Mouse (Mus musculus) kidney, postnatal 36 days (tissue): ENCODE data around the gene Klra2.
"Not testable (repeated sequence)": the region's sequence is repeated elsewhere in the genome, so short reads cannot be mapped to it uniquely, and the experiment has no call there.

ENCODE experiments used
- DNase-seq, 2 experiments: peaks; one replicate each; pipeline ENCODE4 v3.0.0; 2021 to 2022; ENCODE audit warnings: mixed read lengths in 2 of 2

Gene Klra2

GRCm38 (mm10) chr6:131247206-131247605 is at the start of gene Klra2:
Klra2 (minus strand) TSS chr6:131247362.
- no peak for DNase-seq

GRCm38 (mm10) chr6:131294435-131295112 is 47.4 kb upstream of the Klra2 start:
- DNase-seq, result no peak

- DNase-seq, result no peak
These were observed 46.8 kb upstream of the Klra2 start for GRCm38 (mm10) chr6:131293916-131294315.

- peak; percentile 82 to 93 for DNase-seq
These were observed 46.0 kb upstream of the Klra2 start, which contains the start of gene Magohb for GRCm38 (mm10) chr6:131292991-131293788. Magohb (minus strand) TSS chr6:131293244.

DNA sequence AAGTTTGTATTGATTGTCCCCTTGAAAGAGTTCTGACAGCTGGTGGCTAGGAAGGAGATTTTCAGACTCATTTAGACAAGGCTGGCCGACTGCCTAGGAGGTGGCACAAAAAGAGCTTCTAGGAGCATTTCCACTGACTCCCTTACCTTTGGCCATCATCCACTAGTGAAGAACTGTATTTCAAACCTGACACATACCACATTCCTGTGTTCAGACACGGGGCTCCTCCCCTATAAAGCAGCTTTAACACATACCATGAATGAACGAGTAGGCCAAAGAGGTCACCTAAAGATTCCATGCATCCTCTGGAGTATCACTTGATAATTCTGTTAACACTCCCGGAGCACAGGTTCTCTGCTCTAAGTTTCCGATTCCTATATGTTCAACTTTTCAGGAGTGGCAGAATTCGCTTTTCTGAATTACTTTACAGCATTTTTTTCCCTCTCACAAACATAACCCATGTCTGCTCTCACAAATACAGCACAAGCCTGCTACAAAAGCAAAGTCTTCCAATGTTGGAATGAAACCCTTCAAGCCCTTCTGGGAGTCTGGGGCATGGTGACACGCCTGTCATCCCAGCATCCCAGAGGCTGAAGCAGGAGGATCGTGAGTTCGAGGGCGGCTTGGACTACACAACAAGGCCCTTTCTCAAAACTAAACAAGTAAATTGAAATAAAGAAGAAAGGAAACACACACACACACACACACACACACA is 45.3 kb upstream of the Klra2 start:
- peak in 1 of 2 experiments; percentile 11 for DNase-seq

DNA sequence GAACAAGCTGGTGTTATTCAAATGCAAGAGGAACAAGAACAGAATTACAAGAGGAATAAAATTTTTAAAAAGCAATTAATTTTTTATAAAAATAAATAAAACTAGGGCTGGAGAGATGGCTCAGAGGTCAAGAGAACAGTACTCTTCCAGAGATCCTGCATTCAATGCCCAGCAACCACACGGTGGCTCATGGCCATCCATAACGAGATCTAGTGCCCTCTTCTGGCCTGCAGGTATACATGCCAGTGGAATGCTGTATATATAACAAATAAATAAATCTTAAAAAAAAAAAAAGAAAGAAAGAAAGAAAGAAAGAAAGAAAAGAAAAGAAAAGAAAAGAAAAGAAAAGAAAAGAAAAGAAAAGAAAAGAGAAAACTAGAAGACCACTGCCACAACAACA is 43.3 kb upstream of the Klra2 start:
- DNase-seq, result peak; percentile 37 to 52

GRCm38 (mm10) chr6:131278160-131278559 is 31.0 kb upstream of the Klra2 start:
- not testable (repeated sequence) for DNase-seq

DNA sequence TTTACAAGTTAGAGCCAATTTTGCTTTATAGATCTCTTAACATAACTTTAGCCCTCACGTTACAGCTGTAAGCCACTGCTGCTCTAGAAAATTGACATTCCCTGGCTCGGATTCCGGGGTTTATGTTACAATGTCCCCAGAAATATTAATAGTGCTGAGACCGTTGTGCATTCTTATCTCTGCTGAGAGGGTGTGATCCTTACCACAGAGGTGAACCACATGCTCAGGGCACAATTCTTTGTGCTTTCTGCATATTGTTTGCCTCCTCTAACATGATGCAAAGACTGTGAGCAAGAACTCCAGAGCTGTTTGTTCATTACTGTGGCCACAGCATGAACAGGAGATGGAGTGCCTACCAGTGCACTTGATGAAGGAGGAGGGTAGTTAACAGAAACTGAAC is 29.5 kb upstream of the Klra2 start:
- no peak for DNase-seq

DNA sequence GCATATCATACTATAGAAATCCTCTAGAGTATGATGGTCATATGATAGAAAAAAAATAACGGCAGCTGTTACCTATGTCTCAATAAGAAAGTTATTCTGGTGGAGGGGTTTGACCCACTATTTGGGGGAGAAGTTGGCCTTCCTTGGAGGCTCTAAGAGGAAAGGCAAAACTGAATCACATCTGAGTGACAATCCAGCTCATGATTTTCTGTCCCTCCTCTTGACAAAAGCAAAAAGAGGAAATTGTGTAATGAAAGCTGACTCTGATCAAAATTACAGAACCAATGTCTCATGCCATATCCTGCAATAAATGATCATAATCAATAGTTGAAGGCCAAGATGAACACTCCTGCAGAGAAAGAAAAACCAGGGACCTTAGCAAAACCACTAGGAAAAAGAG is 25.1 kb upstream of the Klra2 start:
- DNase-seq, result no peak

GRCm38 (mm10) chr6:131270312-131270711 is 23.1 kb upstream of the Klra2 start:
- DNase-seq, result no peak

GRCm38 (mm10) chr6:131269599-131269998 is 22.4 kb upstream of the Klra2 start:
- DNase-seq, result no peak

GRCm38 (mm10) chr6:131264175-131264574 is 17.0 kb upstream of the Klra2 start:
- DNase-seq, result no peak

- DNase-seq, result no peak
These were observed 15.6 kb upstream of the Klra2 start for GRCm38 (mm10) chr6:131262778-131263177.

- DNase-seq, result no peak
These were observed 14.8 kb upstream of the Klra2 start for GRCm38 (mm10) chr6:131262009-131262408.

GRCm38 (mm10) chr6:131245081-131245480 is 2.1 kb downstream of the Klra2 start:
- DNase-seq, result no peak
